Mouse (Mus musculus): ENCODE measurements at regions not wholly inside any gene's neighbourhood (a gene's known extent, or its start where the extent isn't known, plus 50 kb on each side); places are given as distances from the start of the nearest gene placed in this dataset.
A peak's percentile ranks its signal among the peaks of the same experiment; 100 is the strongest.

- ATAC-seq (replicated peaks in 1 of 2; ENCODE audit: insufficient read depth in 1 of 2, low FRiP score in 2 of 2, low TSS enrichment in 1 of 2, low read depth in 1 of 2, poor library complexity in 2 of 2, severe bottlenecking in 2 of 2) = no peak
These were observed 185.7 kb downstream of the Hace1 start for GRCm38 (mm10) chr10:45763160-45763955.

- no peak for ATAC-seq (replicated peaks in 1 of 2; ENCODE audit: insufficient read depth in 1 of 2, low FRiP score in 2 of 2, low TSS enrichment in 1 of 2, low read depth in 1 of 2, poor library complexity in 2 of 2, severe bottlenecking in 2 of 2)
These were observed 202.1 kb downstream of the Hace1 start for GRCm38 (mm10) chr10:45779720-45780119.

DNA sequence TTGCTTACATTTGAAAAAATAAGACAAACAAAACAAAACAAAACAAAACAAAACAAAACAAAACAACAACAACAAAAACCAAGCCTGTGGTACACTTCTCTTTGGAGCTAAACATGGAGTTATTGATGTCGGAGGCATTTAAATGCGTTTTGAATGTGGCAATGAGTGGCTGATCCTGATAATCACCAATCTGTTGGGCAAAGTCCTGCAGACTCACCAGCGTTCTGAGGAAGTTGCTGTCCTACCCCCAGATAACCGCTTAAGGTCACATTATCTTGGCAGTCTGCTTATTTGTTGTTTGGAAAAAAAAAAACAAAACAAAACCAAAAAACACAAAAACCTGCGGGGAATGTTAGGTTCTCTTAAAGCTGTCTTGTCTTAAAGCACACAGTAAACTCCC lies 205.4 kb downstream of the Hace1 start:
- ATAC-seq (replicated peaks in 1 of 2; ENCODE audit: insufficient read depth in 1 of 2, low FRiP score in 2 of 2, low TSS enrichment in 1 of 2, low read depth in 1 of 2, poor library complexity in 2 of 2, severe bottlenecking in 2 of 2) = no peak

GRCm38 (mm10) chr10:45783461-45784149 lies 206.0 kb downstream of the Hace1 start:
- no peak for ATAC-seq (replicated peaks in 1 of 2; ENCODE audit: insufficient read depth in 1 of 2, low FRiP score in 2 of 2, low TSS enrichment in 1 of 2, low read depth in 1 of 2, poor library complexity in 2 of 2, severe bottlenecking in 2 of 2)

DNA sequence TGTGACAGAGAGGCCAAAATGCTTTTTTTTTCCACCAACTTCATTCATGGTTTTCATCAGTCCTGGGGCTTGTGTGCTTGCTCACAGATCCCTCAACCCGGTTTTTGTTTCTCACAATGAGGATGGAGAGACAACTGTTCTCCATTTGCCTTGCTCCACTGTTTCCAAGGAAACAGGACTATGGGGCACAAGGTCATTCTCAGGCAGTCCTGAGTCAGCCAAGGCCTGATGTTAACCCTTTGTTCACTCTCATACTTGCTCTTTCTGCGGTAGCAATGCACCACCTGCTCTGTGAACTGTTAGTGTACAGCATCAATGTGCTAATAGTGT lies 206.5 kb downstream of the Hace1 start:
- no peak for ATAC-seq (replicated peaks in 1 of 2; ENCODE audit: insufficient read depth in 1 of 2, low FRiP score in 2 of 2, low TSS enrichment in 1 of 2, low read depth in 1 of 2, poor library complexity in 2 of 2, severe bottlenecking in 2 of 2)

DNA sequence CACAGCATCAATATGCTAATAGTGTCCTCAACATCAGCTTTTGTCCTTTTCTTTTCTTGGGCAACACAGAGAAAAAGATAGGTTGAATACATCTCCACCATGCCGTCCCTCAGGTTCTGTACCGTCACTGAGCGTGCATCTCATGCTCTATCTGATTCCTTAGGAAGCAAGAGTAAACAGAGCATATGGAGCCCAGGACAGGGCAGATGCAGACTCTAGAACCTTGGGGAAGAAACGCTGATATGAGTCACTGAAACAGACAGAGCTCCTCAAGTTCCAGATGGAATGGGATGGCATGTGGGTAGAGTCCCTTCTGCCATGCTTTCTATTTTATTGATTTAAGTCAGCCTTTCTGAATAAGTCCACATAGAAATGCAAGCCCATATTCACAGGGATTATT lies 206.9 kb downstream of the Hace1 start:
- ATAC-seq (replicated peaks in 1 of 2; ENCODE audit: insufficient read depth in 1 of 2, low FRiP score in 2 of 2, low TSS enrichment in 1 of 2, low read depth in 1 of 2, poor library complexity in 2 of 2, severe bottlenecking in 2 of 2) = no peak

DNA sequence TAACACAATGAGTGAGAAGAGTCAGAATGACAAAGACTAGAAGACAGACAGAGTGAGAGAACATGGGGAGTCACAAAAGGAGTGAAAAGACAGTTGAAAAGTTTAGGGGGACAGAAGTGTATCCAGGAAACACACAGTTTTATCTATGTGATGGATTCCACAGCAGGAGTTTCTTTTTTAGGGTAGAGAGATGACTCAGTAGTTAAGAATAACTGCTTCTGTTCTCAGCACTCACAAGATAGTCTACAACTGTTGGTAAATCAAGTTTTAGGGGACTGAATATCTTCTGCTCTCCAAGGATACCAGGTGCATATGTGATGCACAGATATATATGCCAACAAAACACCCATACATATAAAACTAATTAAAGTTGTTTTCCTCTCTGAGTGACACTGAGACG lies 210.7 kb downstream of the Hace1 start:
- no peak for ATAC-seq (replicated peaks in 1 of 2; ENCODE audit: insufficient read depth in 1 of 2, low FRiP score in 2 of 2, low TSS enrichment in 1 of 2, low read depth in 1 of 2, poor library complexity in 2 of 2, severe bottlenecking in 2 of 2)

DNA sequence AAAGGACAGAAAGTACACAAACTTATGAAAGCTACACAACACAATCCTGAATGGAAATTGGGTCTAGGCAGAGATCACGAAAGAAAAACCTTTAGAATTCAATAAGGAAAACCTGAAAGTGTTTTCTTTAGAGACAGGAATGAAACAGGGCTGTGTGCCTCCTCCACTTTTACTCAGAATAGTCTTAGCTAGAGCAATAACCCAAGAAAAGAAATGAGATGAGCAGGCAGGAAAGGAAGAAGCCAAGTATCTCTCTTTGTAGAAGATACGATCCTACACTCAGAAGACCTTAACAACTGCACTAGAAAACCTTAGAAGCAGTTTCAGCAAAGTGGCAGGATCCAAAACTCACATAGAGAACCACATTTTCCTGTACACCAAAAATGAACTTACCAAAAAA lies 218.0 kb downstream of the Hace1 start:
- ATAC-seq (replicated peaks in 1 of 2; ENCODE audit: insufficient read depth in 1 of 2, low FRiP score in 2 of 2, low TSS enrichment in 1 of 2, low read depth in 1 of 2, poor library complexity in 2 of 2, severe bottlenecking in 2 of 2) = no peak

DNA sequence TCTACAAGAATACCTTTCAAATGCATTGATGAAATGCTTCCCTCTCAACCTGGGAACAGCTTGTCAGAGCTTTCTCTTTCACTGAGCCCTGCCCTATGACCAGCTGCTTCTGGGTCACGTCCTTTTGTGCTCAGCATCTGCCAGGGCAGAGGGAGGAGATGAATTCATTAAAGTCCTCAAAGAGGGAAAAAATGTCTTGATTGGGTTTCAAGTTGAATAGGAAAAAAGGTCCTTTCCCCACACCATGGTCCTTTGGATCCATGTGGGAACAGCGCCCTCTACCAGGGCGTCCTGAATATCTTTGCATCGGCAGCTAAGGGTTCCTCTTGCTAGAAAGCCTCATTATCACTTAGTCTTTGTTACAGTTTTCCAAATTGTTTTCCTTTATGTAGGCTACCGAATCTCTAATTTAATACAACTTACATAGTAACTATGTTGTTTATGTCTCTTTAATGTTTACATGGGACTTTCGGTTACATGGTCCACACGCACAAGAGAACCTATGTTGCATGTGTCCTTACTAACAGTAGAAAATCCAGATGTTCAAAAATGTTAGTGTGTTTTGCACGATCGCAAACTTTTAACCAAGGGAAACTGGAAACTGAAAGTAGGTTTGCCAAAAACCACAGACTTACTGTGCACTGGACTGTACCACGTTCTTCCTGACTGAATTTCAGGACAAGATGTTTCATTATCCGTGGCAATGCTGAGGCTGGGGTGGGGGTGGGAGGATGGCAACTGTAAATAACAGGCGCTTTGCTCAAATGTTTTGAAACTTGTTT lies 222.6 kb downstream of the Hace1 start:
- ATAC-seq (replicated peaks in 1 of 2; ENCODE audit: insufficient read depth in 1 of 2, low FRiP score in 2 of 2, low TSS enrichment in 1 of 2, low read depth in 1 of 2, poor library complexity in 2 of 2, severe bottlenecking in 2 of 2) = peak; percentile 48 to 80; a peak in 2 of 4 replicates

DNA sequence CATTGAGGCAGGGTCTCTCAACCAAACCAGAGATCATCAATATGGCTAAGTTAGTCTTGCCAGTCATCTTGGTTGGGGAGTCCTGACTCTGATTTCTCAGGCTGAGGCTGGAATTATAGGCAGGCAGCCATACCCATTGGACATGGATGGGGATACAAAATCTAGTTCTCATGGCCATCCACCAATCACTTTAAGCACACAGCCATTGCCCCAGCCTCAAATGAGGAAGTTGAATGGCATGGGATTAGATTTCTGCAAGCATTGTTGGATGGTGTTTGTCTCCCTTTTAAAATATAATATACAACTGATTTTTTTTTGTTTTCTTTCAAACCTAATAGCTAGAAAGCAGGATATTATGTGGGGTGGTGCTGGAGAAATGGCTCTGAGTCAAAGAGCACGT lies 223.8 kb downstream of the Hace1 start:
- ATAC-seq (replicated peaks in 1 of 2; ENCODE audit: insufficient read depth in 1 of 2, low FRiP score in 2 of 2, low TSS enrichment in 1 of 2, low read depth in 1 of 2, poor library complexity in 2 of 2, severe bottlenecking in 2 of 2) = no peak

DNA sequence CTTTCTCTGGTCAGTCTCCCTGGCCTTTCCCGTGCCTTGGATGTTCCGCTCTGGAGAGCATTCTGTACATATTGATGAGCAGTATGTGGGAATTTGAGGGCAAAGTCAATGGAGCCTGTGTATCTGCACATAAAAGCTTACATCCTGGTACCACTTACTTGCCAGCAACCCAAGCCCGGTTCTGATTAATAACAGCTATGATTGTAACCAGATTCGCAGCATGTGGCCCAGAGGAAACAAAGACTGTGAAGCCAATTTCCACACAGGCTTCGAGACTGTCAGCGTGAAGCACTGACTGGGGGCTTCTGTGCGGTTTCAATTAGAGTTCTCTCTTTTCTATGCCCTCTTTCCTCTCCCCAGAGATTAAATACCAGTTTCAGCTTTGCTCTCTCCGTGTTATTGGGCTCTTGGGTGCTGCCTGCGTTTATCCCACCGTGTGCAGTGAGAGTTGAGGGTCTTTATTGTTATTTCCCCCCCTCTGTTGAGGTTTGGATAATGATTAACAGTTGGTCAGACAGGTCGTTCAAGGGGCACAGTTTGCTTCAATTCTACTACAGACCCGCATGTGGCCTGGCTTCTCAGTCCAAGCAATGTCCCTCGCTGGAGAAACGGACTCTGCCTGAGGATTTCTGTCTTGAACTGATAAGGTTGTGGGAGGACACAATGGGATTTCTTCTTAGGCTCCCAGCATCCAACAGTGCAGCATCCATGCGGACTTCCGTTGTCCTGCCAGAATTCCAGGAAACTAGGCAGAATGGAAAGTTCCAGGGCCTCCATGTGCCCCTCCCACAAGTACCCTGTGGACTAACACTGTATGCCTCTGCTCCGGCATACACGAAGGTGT lies 229.6 kb downstream of the Hace1 start:
- no peak for ATAC-seq (replicated peaks in 1 of 2; ENCODE audit: insufficient read depth in 1 of 2, low FRiP score in 2 of 2, low TSS enrichment in 1 of 2, low read depth in 1 of 2, poor library complexity in 2 of 2, severe bottlenecking in 2 of 2)

DNA sequence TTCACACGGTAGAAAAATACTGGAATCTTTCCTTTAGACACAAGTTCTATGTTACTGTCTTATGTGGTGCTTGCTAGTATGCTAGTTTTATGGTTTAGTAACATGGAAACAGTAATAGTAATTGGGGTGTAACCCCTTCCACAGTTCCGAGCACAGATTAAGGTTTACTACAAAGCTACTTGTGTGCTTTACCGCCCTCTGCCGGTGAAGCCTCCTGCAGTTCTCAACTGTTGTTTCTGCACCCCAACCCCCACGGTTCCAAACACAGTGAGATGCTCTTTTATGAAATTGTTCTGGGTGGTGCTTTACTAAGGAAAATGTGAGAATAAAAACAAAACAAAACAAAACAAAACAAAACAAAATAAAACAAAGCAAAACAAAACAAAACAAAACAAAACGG lies 234.3 kb downstream of the Hace1 start:
- ATAC-seq (replicated peaks in 1 of 2; ENCODE audit: insufficient read depth in 1 of 2, low FRiP score in 2 of 2, low TSS enrichment in 1 of 2, low read depth in 1 of 2, poor library complexity in 2 of 2, severe bottlenecking in 2 of 2) = 0 out of 4 replicates have a peak, but pooled peaks of 1 of the 2 experiments have one; percentile 59

DNA sequence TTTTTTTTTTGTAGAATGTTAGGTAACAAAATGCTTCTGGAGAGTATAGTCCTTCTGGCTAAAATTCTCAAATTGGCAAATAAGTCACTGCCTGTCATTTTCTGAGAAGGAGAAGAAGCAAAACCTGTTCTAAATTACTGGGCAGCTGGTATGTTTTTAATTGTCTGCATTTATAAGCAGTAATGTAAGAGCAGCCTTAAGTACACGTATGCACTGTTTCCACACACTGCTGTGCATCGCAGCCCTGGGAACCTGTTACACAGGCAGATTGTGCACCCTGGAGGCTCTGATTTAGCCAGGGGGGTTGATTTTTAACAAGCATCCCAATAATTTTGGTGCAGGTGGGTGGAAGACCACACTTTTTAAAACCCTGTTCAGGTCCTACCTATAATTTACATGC lies 236.2 kb downstream of the Hace1 start:
- ATAC-seq (replicated peaks in 1 of 2; ENCODE audit: insufficient read depth in 1 of 2, low FRiP score in 2 of 2, low TSS enrichment in 1 of 2, low read depth in 1 of 2, poor library complexity in 2 of 2, severe bottlenecking in 2 of 2) = no peak

- ATAC-seq (replicated peaks in 1 of 2; ENCODE audit: insufficient read depth in 1 of 2, low FRiP score in 2 of 2, low TSS enrichment in 1 of 2, low read depth in 1 of 2, poor library complexity in 2 of 2, severe bottlenecking in 2 of 2) = no peak
These were observed 239.1 kb downstream of the Hace1 start for GRCm38 (mm10) chr10:45816679-45817078.

GRCm38 (mm10) chr10:45820986-45821655 lies 243.5 kb downstream of the Hace1 start:
- peak; percentile 95 for ATAC-seq (replicated peaks in 1 of 2; ENCODE audit: insufficient read depth in 1 of 2, low FRiP score in 2 of 2, low TSS enrichment in 1 of 2, low read depth in 1 of 2, poor library complexity in 2 of 2, severe bottlenecking in 2 of 2)

DNA sequence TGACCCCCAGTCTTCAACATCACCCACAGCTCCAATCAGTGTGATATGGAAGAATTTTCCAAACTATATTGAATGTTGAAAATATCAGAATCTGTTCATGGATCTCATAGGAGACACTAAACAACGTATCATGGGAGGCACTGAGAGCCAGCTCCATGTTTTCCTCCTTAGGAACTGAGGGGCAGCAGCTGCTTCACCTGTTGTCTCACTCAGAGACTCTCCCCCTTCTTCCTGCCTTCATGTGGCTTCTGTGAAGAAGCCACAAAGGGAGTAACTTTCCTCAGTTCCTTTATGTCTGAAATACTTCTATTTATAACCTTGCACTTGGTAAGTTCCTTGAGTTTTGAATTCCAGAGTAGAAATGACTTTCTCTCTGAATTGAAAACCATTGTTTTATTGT lies 244.6 kb downstream of the Hace1 start:
- ATAC-seq (replicated peaks in 1 of 2; ENCODE audit: insufficient read depth in 1 of 2, low FRiP score in 2 of 2, low TSS enrichment in 1 of 2, low read depth in 1 of 2, poor library complexity in 2 of 2, severe bottlenecking in 2 of 2) = no peak

GRCm38 (mm10) chr10:45823612-45824011 lies 246.0 kb downstream of the Hace1 start:
- peak in 1 of 2 experiments; percentile 31; a peak in 1 of 4 replicates for ATAC-seq (replicated peaks in 1 of 2; ENCODE audit: insufficient read depth in 1 of 2, low FRiP score in 2 of 2, low TSS enrichment in 1 of 2, low read depth in 1 of 2, poor library complexity in 2 of 2, severe bottlenecking in 2 of 2)
